Mouse (Mus musculus) heart, embryonic 10.5 days (tissue): Measurements from ENCODE around the gene Inhbe. TPM values are rescaled to one million over a fixed set of nuclear protein-coding genes. Genes with fewer than 3 reads are reported as not detected.

ENCODE experiments used
- DNase-seq: peaks from one replicate; pipeline ENCODE4 v3.0.0-alpha.2; 2017; ENCODE audit warnings: low spot score
- H3K27ac ChIP-seq: fragments of 300-500 bp; sonication (generic); 2 replicates; pipeline ENCODE4 v1.5.1; 2016; ENCODE audit warnings: mild to moderate bottlenecking
- H3K27me3 ChIP-seq: fragments of 300-500 bp; sonication (generic); 2 replicates; pipeline ENCODE4 v1.6.1; 2016; ENCODE audit warnings: mild to moderate bottlenecking; ENCODE audit not compliant: poor library complexity, insufficient read depth, severe bottlenecking
- H3K36me3 ChIP-seq: fragments of 300-500 bp; sonication (generic); 2 replicates; pipeline ENCODE4 v1.6.1; 2016; ENCODE audit warnings: mild to moderate bottlenecking, moderate library complexity
- H3K4me1 ChIP-seq: fragments of 300-500 bp; sonication (generic); 2 replicates; pipeline ENCODE4 v1.6.1; 2016; ENCODE audit warnings: mild to moderate bottlenecking
- H3K4me3 ChIP-seq: fragments of 300-500 bp; sonication (generic); 2 replicates; pipeline ENCODE4 v1.5.1; 2016; ENCODE audit warnings: mild to moderate bottlenecking, moderate library complexity
- H3K9me3 ChIP-seq: fragments of 300-500 bp; sonication (generic); 2 replicates; pipeline ENCODE4 v1.6.1; 2016; ENCODE audit warnings: mild to moderate bottlenecking, moderate library complexity
- whole genome bisulfite sequencing: fragments of 180-500 bp; shearing (Covaris S2); methylation state at CpG from one replicate; pipeline ENCODE4 v1.1.7; 2016; 5-methylcytosine and 5-hydroxymethylcytosine counted together
- polyA plus RNA-seq: library from polyadenylated mRNA; unstranded; fragments of >200 nt; fragmentation: Nextera tagmentation; extraction: Ambion mirVana; gene quantifications from 2 replicates; pipeline ENCODE4 v1.2.1, GENCODE M21; 2016

The Inhbe gene
- polyA plus RNA-seq, 1 experiment from 2014 or later = not detected

- H3K36me3 ChIP-seq = no peaks in the 10 kb centered on the region
- H3K27me3 ChIP-seq = no peaks in the 10 kb centered on the region
- 80% methylated on average over 3 of the region's 3 CpGs for WGBS
- no peak overlapping the region for H3K4me3 ChIP-seq
- H3K4me1 ChIP-seq = no peaks in the 10 kb centered on the region
- no peak for DNase-seq
- no peak overlapping the region for H3K27ac ChIP-seq
- H3K9me3 ChIP-seq = no peaks in the 10 kb centered on the region
Observed at GRCm38 (mm10) chr10:127360714-127361113, 6.5 kb upstream of the Inhbe start.

- no peak overlapping the region for H3K4me3 ChIP-seq
- peaks cover 17% of the 10 kb centered on the region for H3K27me3 ChIP-seq
- no peak for DNase-seq
- WGBS = 70% methylated on average over 10 of the region's 10 CpGs
- no peak overlapping the region for H3K27ac ChIP-seq
- H3K4me1 ChIP-seq = peaks cover 15% of the 10 kb centered on the region
- H3K9me3 ChIP-seq = no peaks in the 10 kb centered on the region
- H3K36me3 ChIP-seq = no peaks in the 10 kb centered on the region
Observed at GRCm38 (mm10) chr10:127355336-127355735, 1.1 kb upstream of the Inhbe start.

- no peaks in the 10 kb centered on the region for H3K36me3 ChIP-seq
- H3K4me1 ChIP-seq = peaks cover 19% of the 10 kb centered on the region
- WGBS = 88% methylated on average over 11 of the region's 11 CpGs
- H3K27me3 ChIP-seq = peaks cover 22% of the 10 kb centered on the region
- H3K27ac ChIP-seq = no peak overlapping the region
- DNase-seq = no peak
- no peaks in the 10 kb centered on the region for H3K9me3 ChIP-seq
- H3K4me3 ChIP-seq = no peak overlapping the region
Observed at GRCm38 (mm10) chr10:127352766-127353165, 1.4 kb downstream of the Inhbe start.

GRCm38 (mm10) chr10:127352187-127352586 is 2.0 kb downstream of the Inhbe start:
- Histone ChIP-seq H3K9me3 (no peaks in the 10 kb centered on the region), H3K27me3 (peaks cover 22% of the 10 kb centered on the region), H3K27ac (no peak overlapping the region), H3K4me3 (no peak overlapping the region), H3K4me1 (peaks cover 19% of the 10 kb centered on the region), H3K36me3 (no peaks in the 10 kb centered on the region)
- DNase-seq = no peak
- 92% methylated on average over 9 of the region's 9 CpGs for WGBS

GRCm38 (mm10) chr10:127351719-127352118 is 2.5 kb downstream of the Inhbe start:
- Histone ChIP-seq H3K27ac (no peak overlapping the region), H3K36me3 (no peaks in the 10 kb centered on the region), H3K4me1 (peaks cover 19% of the 10 kb centered on the region), H3K4me3 (no peak overlapping the region), H3K9me3 (no peaks in the 10 kb centered on the region), H3K27me3 (peaks cover 22% of the 10 kb centered on the region)
- 57% methylated on average over 8 of the region's 8 CpGs for WGBS
- DNase-seq = no peak

- peaks cover 19% of the 10 kb centered on the region for H3K4me1 ChIP-seq
- DNase-seq = no peak
- H3K27ac ChIP-seq = no peak overlapping the region
- H3K36me3 ChIP-seq = no peaks in the 10 kb centered on the region
- H3K4me3 ChIP-seq = 0 out of 2 replicates have a peak overlapping the region, but pooled peaks have one; percentile 46
- WGBS = 77% methylated on average over 8 of the region's 8 CpGs
- peaks cover 22% of the 10 kb centered on the region for H3K27me3 ChIP-seq
- no peaks in the 10 kb centered on the region for H3K9me3 ChIP-seq
Observed at GRCm38 (mm10) chr10:127351285-127351595, 3.0 kb downstream of the Inhbe start.

- WGBS = 11% methylated on average over 24 of the region's 24 CpGs
- Histone ChIP-seq H3K27me3 (peaks cover 22% of the 10 kb centered on the region), H3K9me3 (no peaks in the 10 kb centered on the region), H3K4me1 (peaks cover 19% of the 10 kb centered on the region), H3K27ac (peak overlapping the region; percentile 12), H3K4me3 (peak overlapping the region; percentile 46), H3K36me3 (no peaks in the 10 kb centered on the region)
- DNase-seq = peak; percentile 85
Observed at GRCm38 (mm10) chr10:127350594-127351284, 3.5 kb downstream of the Inhbe start.

GRCm38 (mm10) chr10:127349810-127350209 is 4.4 kb downstream of the Inhbe start:
- Histone ChIP-seq H3K9me3 (no peaks in the 10 kb centered on the region), H3K4me3 (no peak overlapping the region), H3K27me3 (peaks cover 19% of the 10 kb centered on the region), H3K36me3 (no peaks in the 10 kb centered on the region), H3K4me1 (peaks cover 19% of the 10 kb centered on the region), H3K27ac (no peak overlapping the region)
- 78% methylated on average over 8 of the region's 8 CpGs for WGBS
- DNase-seq = no peak

GRCm38 (mm10) chr10:127348957-127349356 is 5.3 kb downstream of the Inhbe start:
- no peaks in the 10 kb centered on the region for H3K36me3 ChIP-seq
- H3K4me3 ChIP-seq = no peak overlapping the region
- H3K4me1 ChIP-seq = peaks cover 19% of the 10 kb centered on the region
- H3K9me3 ChIP-seq = no peaks in the 10 kb centered on the region
- 67% methylated on average over 4 of the region's 4 CpGs for WGBS
- no peak overlapping the region for H3K27ac ChIP-seq
- H3K27me3 ChIP-seq = peaks cover 12% of the 10 kb centered on the region
- no peak for DNase-seq

- H3K9me3 ChIP-seq = no peaks in the 10 kb centered on the region
- peaks cover 14% of the 10 kb centered on the region; the same call in 1 of the 2 replicates for H3K27me3 ChIP-seq
- 78% methylated on average over 3 of the region's 3 CpGs for WGBS
Observed at GRCm38 (mm10) chr10:127346173-127346572, 8.0 kb downstream of the Inhbe start.

GRCm38 (mm10) chr10:127343029-127343428 is 11.2 kb downstream of the Inhbe start:
- Histone ChIP-seq H3K27me3 (peaks cover 28% of the 10 kb centered on the region), H3K9me3 (no peaks in the 10 kb centered on the region)

More at GRCm38 (mm10) chr10:127346173-127346572, 8.0 kb downstream of the Inhbe start:
- Histone ChIP-seq H3K27ac (no peak overlapping the region), H3K36me3 (no peaks in the 10 kb centered on the region), H3K4me3 (no peak overlapping the region), H3K4me1 (peaks cover 26% of the 10 kb centered on the region)
- no peak for DNase-seq

GRCm38 (mm10) chr10:127341891-127342639 is 12.1 kb downstream of the Inhbe start, which contains the start of gene Gli1:
Gli1 (minus strand) TSS chr10:127341974.
- peak; percentile 89 for DNase-seq
- peak within 1 kb of the TSS; percentile 79 for H3K27ac ChIP-seq
- H3K4me1 ChIP-seq = peaks cover 37% of the 10 kb centered on the region
- H3K9me3 ChIP-seq = no peaks in the 10 kb centered on the region
- H3K4me3 ChIP-seq = peak within 1 kb of the TSS; percentile 65
- H3K27me3 ChIP-seq = peaks cover 37% of the 10 kb centered on the region
- under 1% methylated on average over 29 of the region's 29 CpGs for WGBS
- H3K36me3 ChIP-seq = no peaks in the 10 kb centered on the region

More at GRCm38 (mm10) chr10:127343029-127343428, 11.2 kb downstream of the Inhbe start:
- H3K36me3 ChIP-seq = no peaks in the 10 kb centered on the region
- DNase-seq = no peak
- H3K4me3 ChIP-seq = no peak overlapping the region
- 69% methylated on average over 3 of the region's 3 CpGs for WGBS
- peaks cover 37% of the 10 kb centered on the region for H3K4me1 ChIP-seq
- H3K27ac ChIP-seq = no peak overlapping the region

- no peak for DNase-seq
- H3K36me3 ChIP-seq = no peaks in the 10 kb centered on the region
- peaks cover 37% of the 10 kb centered on the region for H3K4me1 ChIP-seq
- H3K9me3 ChIP-seq = no peaks in the 10 kb centered on the region
- 0% methylated on average over 9 of the region's 11 CpGs for WGBS
- H3K27me3 ChIP-seq = peaks cover 45% of the 10 kb centered on the region
- H3K27ac ChIP-seq = peak overlapping the region; percentile 79
- H3K4me3 ChIP-seq = peak overlapping the region; percentile 65
Observed at GRCm38 (mm10) chr10:127341360-127341690, 12.9 kb downstream of the Inhbe start.
